Mouse (Mus musculus) C2C12 (cell line): ENCODE measurements around the gene Fgr. TPM values are rescaled to one million over a fixed set of nuclear protein-coding genes. Genes with fewer than 3 reads are reported as not detected.

ENCODE experiments used
- H3K27me3 ChIP-seq: one replicate; pipeline ENCODE4 v1.6.1; 2011; ENCODE audit not compliant: control insufficient read depth, insufficient read depth, insufficient read length
- H3K36me3 ChIP-seq: one replicate; pipeline ENCODE4 v1.6.1; 2011; ENCODE audit not compliant: control insufficient read depth, insufficient read depth
- H3K4me3 ChIP-seq: one replicate; pipeline ENCODE4 v1.5.1; 2011; ENCODE audit warnings: mild to moderate bottlenecking, control low read depth; ENCODE audit not compliant: poor library complexity, insufficient read depth, severe bottlenecking
- H3K79me2 ChIP-seq: one replicate; pipeline ENCODE4 v1.6.1; 2011; ENCODE audit not compliant: control insufficient read depth, insufficient read depth
- H3K79me3 ChIP-seq: one replicate; pipeline ENCODE4 v1.6.1; 2011; ENCODE audit warnings: low read depth, control low read depth
- H3ac ChIP-seq: one replicate; pipeline ENCODE3; 2011; ENCODE audit warnings: low read depth; ENCODE audit not compliant: control insufficient read depth, insufficient read length
- CEBPB ChIP-seq: IDR thresholded peaks from one replicate; pipeline ENCODE4 v1.6.1; 2011; ENCODE audit warnings: low read depth, mild to moderate bottlenecking, control low read depth, moderate library complexity
- CTCF ChIP-seq: IDR thresholded peaks from one replicate; pipeline ENCODE4 v1.5.1; 2011; ENCODE audit not compliant: control insufficient read depth, insufficient read depth, insufficient read length
- FOSL1 ChIP-seq: IDR thresholded peaks from one replicate; pipeline ENCODE4 v1.8.0; 2011; ENCODE audit warnings: mild to moderate bottlenecking, low read length; ENCODE audit not compliant: poor library complexity, insufficient read depth, severe bottlenecking
- MAX ChIP-seq: IDR thresholded peaks from one replicate; pipeline ENCODE4 v1.6.1; 2011; ENCODE audit warnings: mild to moderate bottlenecking, control low read depth
- MYOD1 ChIP-seq: IDR thresholded peaks from one replicate; pipeline ENCODE4 v1.6.1; 2011; ENCODE audit warnings: low read depth; ENCODE audit not compliant: control insufficient read depth, insufficient read length
- MYOG ChIP-seq: IDR thresholded peaks from one replicate; pipeline ENCODE4 v1.6.1; 2011; ENCODE audit not compliant: control insufficient read depth, insufficient read length; ENCODE audit errors: extremely low read depth
- USF1 ChIP-seq: IDR thresholded peaks from one replicate; pipeline ENCODE4 v1.6.1; 2011; ENCODE audit warnings: low read depth, mild to moderate bottlenecking, control low read depth, moderate library complexity
- polyA plus RNA-seq: library from polyadenylated mRNA; unstranded; fragments of >200 nt; fragmentation: generic; extraction: Trizol; gene quantifications from one replicate; pipeline ENCODE4 v1.2.1, GENCODE M21; 2012; ENCODE audit warnings: missing spikeins

Fgr gene
- polyA plus RNA-seq, 1 experiment = 0.01 TPM

GRCm38 (mm10) chr4:132939421-132940127 lies 34.3 kb upstream of the Fgr start:
- Histone ChIP-seq H3ac (no peak overlapping the region), H3K79me2 (no peaks in the 10 kb centered on the region), H3K27me3 (peaks cover 3% of the 10 kb centered on the region), H3K79me3 (no peaks in the 10 kb centered on the region), H3K4me3 (no peak overlapping the region), H3K36me3 (no peaks in the 10 kb centered on the region)
- TF ChIP-seq CEBPB (no peak), USF1 (no peak), CTCF (peak; percentile 66)

GRCm38 (mm10) chr4:132941012-132941729 lies 32.7 kb upstream of the Fgr start:
- TF ChIP-seq MAX (no peak), CEBPB (no peak), FOSL1 (no peak), USF1 (no peak), CTCF (no peak), MYOG (no peak), MYOD1 (no peak)
- H3K79me3 ChIP-seq = no peaks in the 10 kb centered on the region
- H3K27me3 ChIP-seq = no peaks in the 10 kb centered on the region
- H3K36me3 ChIP-seq = no peaks in the 10 kb centered on the region
- no peaks in the 10 kb centered on the region for H3K79me2 ChIP-seq
- no peak overlapping the region for H3K4me3 ChIP-seq
- no peak overlapping the region for H3ac ChIP-seq

GRCm38 (mm10) chr4:132943088-132943487 lies 30.8 kb upstream of the Fgr start:
- H3K36me3 ChIP-seq = no peaks in the 10 kb centered on the region
- no peaks in the 10 kb centered on the region for H3K79me3 ChIP-seq
- no peak overlapping the region for H3ac ChIP-seq
- no peak overlapping the region for H3K4me3 ChIP-seq
- no peak for TF ChIP-seq CEBPB
- no peak for TF ChIP-seq USF1
- no peak for TF ChIP-seq FOSL1
- TF ChIP-seq MAX = no peak
- no peak for TF ChIP-seq MYOD1
- TF ChIP-seq CTCF = no peak
- TF ChIP-seq MYOG = no peak
- no peaks in the 10 kb centered on the region for H3K27me3 ChIP-seq
- no peaks in the 10 kb centered on the region for H3K79me2 ChIP-seq

GRCm38 (mm10) chr4:132944106-132944505 lies 29.8 kb upstream of the Fgr start:
- peak; percentile 47 for TF ChIP-seq MAX
- TF ChIP-seq MYOG = no peak
- no peak for TF ChIP-seq MYOD1
- no peak for TF ChIP-seq FOSL1
- TF ChIP-seq USF1 = peak; percentile 92
- TF ChIP-seq CEBPB = no peak
- no peaks in the 10 kb centered on the region for H3K79me3 ChIP-seq
- H3K27me3 ChIP-seq = no peaks in the 10 kb centered on the region
- H3K4me3 ChIP-seq = no peak overlapping the region
- H3K79me2 ChIP-seq = no peaks in the 10 kb centered on the region
- no peaks in the 10 kb centered on the region for H3K36me3 ChIP-seq
- no peak overlapping the region for H3ac ChIP-seq

- TF ChIP-seq CEBPB (peak; percentile 33), FOSL1 (no peak)
- no peaks in the 10 kb centered on the region for H3K27me3 ChIP-seq
These were observed 29.1 kb upstream of the Fgr start for GRCm38 (mm10) chr4:132944776-132945175.

GRCm38 (mm10) chr4:132945261-132946046 lies 28.4 kb upstream of the Fgr start:
- Histone ChIP-seq H3K27me3 (no peaks in the 10 kb centered on the region), H3K79me2 (no peaks in the 10 kb centered on the region), H3K79me3 (no peaks in the 10 kb centered on the region), H3K36me3 (no peaks in the 10 kb centered on the region), H3K4me3 (no peak overlapping the region), H3ac (peak overlapping the region; percentile 27)
- TF ChIP-seq CTCF (peak; percentile 87), FOSL1 (no peak)

More at GRCm38 (mm10) chr4:132944776-132945175, 29.1 kb upstream of the Fgr start:
- H3K4me3 ChIP-seq = no peak overlapping the region
- no peaks in the 10 kb centered on the region for H3K79me3 ChIP-seq
- H3K79me2 ChIP-seq = no peaks in the 10 kb centered on the region
- H3K36me3 ChIP-seq = no peaks in the 10 kb centered on the region
- H3ac ChIP-seq = no peak overlapping the region
